Mouse (Mus musculus) G1E (cell line): ENCODE measurements around the gene Scn7a.

Source experiments
- CTCF ChIP-seq: IDR thresholded peaks from 2 replicates; pipeline ENCODE4 v1.5.1; 2012; ENCODE audit warnings: low read depth, low read length, inconsistent platforms, mixed read lengths
- GATA1 ChIP-seq: IDR thresholded peaks from 2 replicates; pipeline ENCODE4 v1.6.1; 2012; ENCODE audit warnings: borderline replicate concordance, low read length, inconsistent platforms, mixed read lengths
- POLR2AphosphoS5 ChIP-seq: IDR thresholded peaks from 2 replicates; pipeline ENCODE4 v1.6.1; 2012; ENCODE audit warnings: low read depth, low read length, inconsistent platforms; ENCODE audit not compliant: insufficient replicate concordance
- TAL1 ChIP-seq: conservative IDR thresholded peaks from 2 replicates; pipeline ENCODE4 v1.6.1; 2012; ENCODE audit warnings: low read depth, low read length, inconsistent platforms, mixed read lengths

GRCm38 (mm10) chr2:66728002-66728401 is 56.7 kb downstream of the Scn7a start:
- no peak for TF ChIP-seq CTCF
- no peak for TF ChIP-seq GATA1
- TF ChIP-seq POLR2AphosphoS5, result no peak
- no peak for TF ChIP-seq TAL1
